8 mouse cellular contexts compared by ENCODE assay signal in the genomic region with DNA sequence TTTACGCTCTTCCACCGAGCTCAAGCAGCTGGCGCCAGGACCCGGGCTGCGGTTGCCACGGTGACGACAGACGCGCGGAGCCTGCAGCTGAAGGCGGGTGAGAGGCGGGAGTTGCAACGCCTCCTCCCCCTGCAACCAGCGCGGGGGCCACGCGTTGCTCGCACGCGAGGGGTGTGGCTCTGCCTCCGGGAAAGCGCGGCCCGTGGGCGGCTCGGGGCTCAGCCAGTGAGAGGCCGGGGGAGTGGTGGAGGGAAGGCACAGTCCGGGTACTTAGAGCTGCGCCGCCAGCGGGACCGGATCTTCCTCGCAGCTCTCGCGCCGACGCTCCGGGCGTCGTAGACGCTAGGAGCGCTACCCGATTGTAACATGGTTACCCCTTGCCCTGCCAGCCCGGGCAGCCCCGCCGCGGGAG. TPM values are rescaled to one million over a fixed set of nuclear protein-coding genes. Genes with fewer than 3 reads are reported as not detected.
DNase-seq lines count a peak whose midpoint lies in the region; ATAC-seq and TF ChIP-seq lines count a peak whose summit lies in the region.

A gene (plus strand): TSS at position 271 of the 412 bp plus-strand sequence.

- peak within 1 kb of the TSS; percentile 66 for H3K9ac ChIP-seq in embryonic facial prominence, embryonic 13.5 days
- H3K9ac ChIP-seq in limb, embryonic 11.5 days (ENCODE audit: low read length): peak within 1 kb of the TSS; percentile 40; the same call in 1 of the 2 replicates
- peak within 1 kb of the TSS; percentile 45 for H3K9ac ChIP-seq in midbrain, embryonic 14.5 days (replicated peaks; ENCODE audit: low read length)

- under 1% methylated on average over 37 of the region's 47 CpGs for WGBS in embryonic facial prominence, embryonic 13.5 days
- 1% methylated on average over 47 of the region's 47 CpGs for WGBS in kidney, adult 2 months
- under 1% methylated on average over 44 of the region's 47 CpGs for WGBS in limb, embryonic 11.5 days
- under 1% methylated on average over 47 of the region's 47 CpGs for WGBS in midbrain, embryonic 14.5 days

- H3K36me3 ChIP-seq in embryonic facial prominence, embryonic 13.5 days: no peaks in the 10 kb centered on the region
- H3K36me3 ChIP-seq in kidney, adult 2 months (ENCODE audit: control insufficient read depth, insufficient read depth, low read length): no peaks in the 10 kb centered on the region
- H3K36me3 ChIP-seq in limb, embryonic 11.5 days (ENCODE audit: control insufficient read depth, insufficient read depth, low read length): no peaks in the 10 kb centered on the region
- H3K36me3 ChIP-seq in midbrain, embryonic 14.5 days (ENCODE audit: control insufficient read depth, insufficient read depth, low read length): no peaks in the 10 kb centered on the region

- no peaks in the 10 kb centered on the region for H3K9me3 ChIP-seq in embryonic facial prominence, embryonic 13.5 days
- no peaks in the 10 kb centered on the region for H3K9me3 ChIP-seq in limb, embryonic 11.5 days (ENCODE audit: control insufficient read depth, low read length)
- H3K9me3 ChIP-seq in midbrain, embryonic 14.5 days (ENCODE audit: control insufficient read depth, low read length): no peaks in the 10 kb centered on the region

- no peak for TF ChIP-seq CTCF in kidney, adult 2 months (conservative IDR thresholded peaks at IDR 0.05; ENCODE audit: insufficient read depth, insufficient read length, low read depth, low read length)

- H3K27me3 ChIP-seq in embryonic facial prominence, embryonic 13.5 days: peaks cover 83% of the 10 kb centered on the region
- no peaks in the 10 kb centered on the region for H3K27me3 ChIP-seq in kidney, adult 2 months (replicated peaks; ENCODE audit: control insufficient read depth, insufficient read depth, low read length)
- peaks cover 58% of the 10 kb centered on the region for H3K27me3 ChIP-seq in limb, embryonic 11.5 days (ENCODE audit: control insufficient read depth, insufficient read depth, low read length)
- H3K27me3 ChIP-seq in midbrain, embryonic 14.5 days (ENCODE audit: control insufficient read depth, insufficient read depth, low read length): peaks cover 67% of the 10 kb centered on the region

- H3K4me1 ChIP-seq in embryonic facial prominence, embryonic 13.5 days: peaks cover 37% of the 10 kb centered on the region
- H3K4me1 ChIP-seq in kidney, adult 2 months (ENCODE audit: control insufficient read depth, insufficient read depth, low read length): 0 out of 2 replicates have a peak, but pooled peaks cover 3% of the 10 kb centered on the region
- H3K4me1 ChIP-seq in limb, embryonic 11.5 days (ENCODE audit: control insufficient read depth, insufficient read depth, low read length): peaks cover 31% of the 10 kb centered on the region
- H3K4me1 ChIP-seq in midbrain, embryonic 14.5 days (ENCODE audit: control insufficient read depth, insufficient read depth, low read length): peaks cover 29% of the 10 kb centered on the region

- TF ChIP-seq POLR2A in kidney, adult 2 months (IDR thresholded peaks at IDR 0.05; ENCODE audit: low read depth, low read length): peak; percentile 80

- DNase-seq in 3134 (ENCODE audit: extremely low read depth, insufficient read length, low spot score): peak; percentile 87
- peak; percentile 98 to 99 for DNase-seq in adrenal gland, postnatal 36 days
- DNase-seq in heart, adult 18-20 months: peak; percentile 91 to 96
- peak; percentile 98 for DNase-seq in kidney, adult 2 months
- peak; percentile 92 for DNase-seq in limb, embryonic 11.5 days (ENCODE audit: low spot score)
- peak; percentile 93 for DNase-seq in midbrain, embryonic 14.5 days
- peak; percentile 77 to 80 for DNase-seq in spleen, adult 18-20 months

- peak within 1 kb of the TSS; percentile 99 for H3K4me2 ChIP-seq in embryonic facial prominence, embryonic 13.5 days
- peak within 1 kb of the TSS; percentile 77 for H3K4me2 ChIP-seq in limb, embryonic 11.5 days (ENCODE audit: low read depth, severe bottlenecking)
- H3K4me2 ChIP-seq in midbrain, embryonic 14.5 days (ENCODE audit: low read length): peak within 1 kb of the TSS; percentile 98

- peak within 1 kb of the TSS; percentile 56 for H3K4me3 ChIP-seq in embryonic facial prominence, embryonic 13.5 days
- peak within 1 kb of the TSS; percentile 47 for H3K4me3 ChIP-seq in kidney, adult 2 months (ENCODE audit: insufficient read depth, low read depth, low read length)
- H3K4me3 ChIP-seq in limb, embryonic 11.5 days (ENCODE audit: low read depth, low read length): peak within 1 kb of the TSS; percentile 44
- peak within 1 kb of the TSS; percentile 51 for H3K4me3 ChIP-seq in midbrain, embryonic 14.5 days (replicated peaks; ENCODE audit: low read depth, low read length)

- H3K27ac ChIP-seq in embryonic facial prominence, embryonic 13.5 days: no peak within 1 kb of the TSS
- no peak within 1 kb of the TSS for H3K27ac ChIP-seq in kidney, adult 2 months (ENCODE audit: insufficient read depth, low read depth, low read length)
- H3K27ac ChIP-seq in limb, embryonic 11.5 days (replicated peaks; ENCODE audit: low read depth, low read length): no peak within 1 kb of the TSS
- H3K27ac ChIP-seq in midbrain, embryonic 14.5 days (replicated peaks; ENCODE audit: low read depth, low read length): no peak within 1 kb of the TSS

- ATAC-seq in embryonic facial prominence, embryonic 13.5 days (ENCODE audit: insufficient number of reproducible peaks, insufficient read depth, low FRiP score, low TSS enrichment, low read depth): peak; percentile 94
- peak; percentile 94 for ATAC-seq in limb, embryonic 11.5 days (ENCODE audit: insufficient number of reproducible peaks, low FRiP score, low TSS enrichment, low read depth)
- peak; percentile 89 for ATAC-seq in midbrain, embryonic 14.5 days (ENCODE audit: low FRiP score, low TSS enrichment)

RNA-seq across cellular contexts. Expression of the gene that starts here (rescaled TPM):
- total RNA-seq in adrenal gland, postnatal 36 days (2021): under 1 TPM; 0.70 to 0.92 TPM
- 0.63 and 1.1 TPM in 2 replicates for polyA plus RNA-seq in embryonic facial prominence, embryonic 13.5 days (2015; fragmentation: Nextera tagmentation; extraction: Ambion mirVana)
- under 1 TPM in 1 of 2 experiments, not detected in 1; 0.21 TPM for total RNA-seq in heart, adult 18-20 months (2021)
- 0.47 and 1.1 TPM in 2 replicates for polyA plus RNA-seq in kidney, adult 2 months (2012; rRNA removed)
- 0.15 TPM in 1 of 2 replicates, not detected in the other for polyA plus RNA-seq in limb, embryonic 11.5 days (2014; fragmentation: Nextera tagmentation; extraction: Ambion mirVana)
- polyA plus RNA-seq in midbrain, embryonic 14.5 days (2014; fragmentation: Nextera tagmentation; extraction: Ambion mirVana): 0.57 and 0.58 TPM in 2 replicates

Comparison
In these comparisons a context has a peak if more than half of its experiments do, and no peak if none do; other contexts are left out.
1. Peak in DNase-seq in adrenal gland, postnatal 36 days; RNA of the gene not detected or under 1 TPM.
2. Peak in DNase-seq in heart, adult 18-20 months; RNA of the gene not detected or under 1 TPM.
3. Peak in DNase-seq, ATAC-seq, H3K4me3 ChIP-seq, H3K9ac ChIP-seq and H3K4me2 ChIP-seq in limb, embryonic 11.5 days; RNA of the gene not detected or under 1 TPM.
4. Peak in DNase-seq, ATAC-seq, H3K4me3 ChIP-seq, H3K9ac ChIP-seq and H3K4me2 ChIP-seq in midbrain, embryonic 14.5 days; RNA of the gene not detected or under 1 TPM.